Mouse (Mus musculus) yolk sac, embryonic 10.5 days (tissue): ENCODE measurements around the gene Mas1.
A peak's percentile ranks its signal among the peaks of the same experiment; 100 is the strongest.

Source experiments
- DNase-seq: peaks from one replicate; pipeline ENCODE4 v3.0.0-alpha.2; 2017; ENCODE audit warnings: low spot score

Mas1 gene

DNA sequence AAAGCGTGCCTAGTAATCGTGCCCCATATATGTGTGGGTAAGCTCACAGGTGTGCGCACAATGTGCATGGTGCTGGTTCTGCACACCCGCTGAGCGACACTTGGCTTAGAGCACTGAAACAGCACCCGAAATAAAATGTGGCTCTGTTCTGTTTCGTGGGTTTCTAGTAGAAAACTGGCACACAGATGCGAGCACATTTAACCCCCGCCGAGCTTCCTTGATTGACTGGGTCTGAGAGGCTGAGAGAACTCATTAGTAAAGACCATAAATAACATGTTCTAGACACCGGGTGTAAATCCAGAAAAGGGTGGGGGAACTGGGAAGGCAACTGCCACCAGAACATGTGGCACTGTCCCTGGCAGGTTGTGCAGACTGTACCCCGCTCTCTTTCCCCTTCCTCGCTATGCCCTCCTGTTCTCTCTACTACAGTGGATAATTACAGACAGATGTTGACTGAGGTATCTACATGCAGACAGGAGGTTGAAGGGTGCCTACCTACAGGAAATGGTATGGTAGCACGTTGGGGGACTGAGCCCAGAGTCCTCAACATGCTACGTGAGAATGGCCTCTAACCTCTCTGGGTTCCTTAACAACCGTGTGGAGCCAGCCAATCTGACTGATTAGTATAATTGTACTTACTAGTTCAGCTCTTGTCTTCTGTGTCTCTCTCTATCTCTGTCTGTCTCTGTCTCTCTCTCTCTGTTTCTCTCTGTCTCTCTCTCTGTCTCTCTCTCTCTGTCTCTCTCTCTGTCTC lies 4.5 kb upstream of the Mas1 start:
- DNase-seq, result no peak

DNA sequence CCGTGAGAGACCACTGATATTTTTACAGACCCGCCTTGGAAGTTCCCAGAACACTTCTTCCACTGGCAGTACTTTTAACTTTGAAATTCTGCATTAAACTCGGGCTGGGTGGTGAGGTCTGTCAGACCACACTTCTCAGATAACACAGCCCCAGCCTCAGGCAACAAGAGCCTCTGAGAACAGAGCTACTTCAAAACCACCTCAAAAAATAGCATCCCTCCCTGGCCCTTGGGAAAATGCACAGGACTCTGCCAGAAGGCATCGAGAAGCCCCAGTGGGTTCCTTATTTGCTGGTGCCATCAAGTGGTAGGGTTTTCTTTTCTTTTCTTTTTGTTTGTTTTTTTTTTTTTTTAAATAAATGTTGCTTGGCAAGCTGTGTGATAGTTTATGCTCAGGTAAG lies 697 bp upstream of the Mas1 start:
- no peak for DNase-seq

DNA sequence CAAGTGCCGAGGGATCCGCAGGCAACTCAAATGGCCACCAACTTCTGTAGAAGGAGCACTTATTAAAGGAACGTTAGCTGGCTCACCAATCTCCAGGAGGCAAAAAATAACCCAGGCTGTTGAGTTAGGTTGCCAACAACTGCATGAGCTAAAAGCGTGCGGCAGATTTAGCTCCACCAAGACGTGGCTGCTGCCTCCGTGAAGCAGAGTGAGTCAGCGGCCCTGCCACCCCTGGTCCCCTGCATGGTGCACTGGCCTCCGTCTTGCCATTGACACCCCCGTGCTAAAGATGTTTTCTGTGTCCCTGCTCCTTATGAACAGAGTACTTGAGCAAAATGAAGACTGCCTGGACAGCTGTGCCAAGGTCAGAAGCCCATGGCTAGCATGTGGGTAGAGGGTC lies 1.1 kb downstream of the Mas1 start:
- DNase-seq, result no peak

- no peak for DNase-seq
Observed at GRCm38 (mm10) chr17:12865407-12865806, 2.5 kb downstream of the Mas1 start.

- no peak for DNase-seq
Observed at GRCm38 (mm10) chr17:12864111-12864510, 3.8 kb downstream of the Mas1 start.

- DNase-seq, result peak; percentile 49
Observed at GRCm38 (mm10) chr17:12859006-12859520, 8.9 kb downstream of the Mas1 start.

- no peak for DNase-seq
Observed at GRCm38 (mm10) chr17:12858072-12858471, 9.9 kb downstream of the Mas1 start.

DNA sequence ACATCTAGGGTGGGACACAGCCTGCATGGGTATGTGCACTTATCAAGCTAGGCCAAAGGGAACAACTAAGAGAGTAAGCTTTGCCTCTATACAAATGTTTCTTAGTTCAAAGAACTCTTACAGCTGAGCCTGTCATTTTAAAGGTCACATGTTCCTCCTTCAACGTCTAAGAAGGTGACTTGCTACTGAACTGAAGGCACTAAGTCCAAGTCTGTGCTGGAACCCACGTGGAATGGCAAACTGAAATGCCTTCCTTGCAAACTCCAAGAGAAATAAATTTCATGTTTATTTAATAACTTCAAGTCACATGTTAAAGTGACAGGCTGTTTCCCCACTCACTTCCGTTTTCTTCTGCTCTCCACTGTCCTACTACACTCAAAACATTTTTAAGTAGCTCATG lies 10.5 kb downstream of the Mas1 start:
- DNase-seq, result no peak

- DNase-seq, result peak; percentile 51
Observed at GRCm38 (mm10) chr17:12854386-12854785, 13.6 kb downstream of the Mas1 start.

GRCm38 (mm10) chr17:12853821-12854220 lies 14.1 kb downstream of the Mas1 start:
- no peak for DNase-seq

- DNase-seq, result no peak
Observed at GRCm38 (mm10) chr17:12851689-12852088, 16.3 kb downstream of the Mas1 start.

DNA sequence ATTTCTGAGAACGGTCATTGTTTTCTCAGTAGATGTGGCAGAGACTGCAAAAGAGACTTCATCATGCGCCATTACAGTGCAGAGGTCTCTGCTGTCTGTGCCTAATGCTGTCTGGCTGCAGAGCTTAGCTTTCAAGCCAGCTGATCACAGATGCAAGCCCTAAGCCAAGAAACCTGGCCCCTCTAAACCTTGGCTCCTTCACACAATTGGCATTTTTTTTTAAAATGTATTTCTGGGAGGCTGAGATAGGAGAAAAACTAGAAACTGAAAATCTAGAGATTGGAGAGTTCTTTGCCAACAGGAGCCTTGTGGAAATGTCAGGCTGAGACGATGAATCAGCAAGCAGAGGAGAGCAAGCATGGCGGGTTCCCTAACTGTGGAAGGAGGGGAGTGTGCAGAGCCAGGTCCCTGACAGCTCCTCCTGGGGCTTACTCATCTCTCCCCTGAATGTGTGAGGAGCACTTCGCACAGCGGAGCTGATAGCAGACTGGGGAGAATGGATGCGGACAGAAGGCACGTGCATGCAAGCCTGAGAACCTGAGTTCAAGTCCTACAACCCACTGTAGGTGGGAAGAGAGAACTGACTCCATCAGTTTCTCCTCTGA lies 18.1 kb downstream of the Mas1 start:
- no peak for DNase-seq

DNA sequence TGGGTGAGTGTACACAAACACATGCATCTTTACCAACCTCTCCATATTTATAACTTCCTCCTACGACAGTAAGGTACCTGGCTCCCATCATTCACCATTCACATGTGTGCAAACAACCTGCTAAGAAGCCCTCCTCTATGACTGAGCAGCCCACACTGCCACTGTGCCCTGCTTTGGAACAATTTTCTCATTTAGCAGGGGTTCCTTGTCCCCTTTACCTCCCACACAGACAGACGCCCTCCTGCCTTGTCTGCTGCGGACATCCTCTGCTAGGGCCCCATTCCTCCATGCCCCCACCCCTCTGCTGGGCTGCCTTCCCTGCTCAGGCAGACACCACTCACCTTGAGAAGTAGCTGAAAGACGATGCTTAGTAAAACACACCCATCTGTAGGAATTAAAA lies 20.2 kb downstream of the Mas1 start:
- no peak for DNase-seq

DNA sequence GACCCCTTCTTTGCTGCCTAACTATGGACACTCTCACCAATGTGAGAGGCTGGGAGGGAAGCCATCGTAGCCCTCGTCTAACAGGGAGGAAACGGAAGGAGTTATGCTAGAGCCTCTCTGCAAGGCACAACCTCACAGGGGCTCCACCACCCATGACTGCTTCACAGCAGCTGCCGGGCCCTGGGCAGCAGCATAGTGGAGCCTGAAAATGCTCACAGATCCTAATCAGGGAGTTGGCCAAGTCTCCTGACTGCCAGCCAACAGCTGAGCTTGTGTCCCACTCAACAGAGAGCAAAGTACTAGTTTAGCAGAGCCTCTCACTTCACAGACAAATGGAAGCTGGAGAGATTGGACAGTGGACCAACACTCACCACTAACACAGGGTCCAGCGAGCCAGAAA lies 21.5 kb downstream of the Mas1 start:
- DNase-seq, result no peak

- DNase-seq, result no peak
Observed at GRCm38 (mm10) chr17:12845862-12846261, 22.1 kb downstream of the Mas1 start.

- DNase-seq, result no peak
Observed at GRCm38 (mm10) chr17:12844540-12844939, 23.4 kb downstream of the Mas1 start.

DNA sequence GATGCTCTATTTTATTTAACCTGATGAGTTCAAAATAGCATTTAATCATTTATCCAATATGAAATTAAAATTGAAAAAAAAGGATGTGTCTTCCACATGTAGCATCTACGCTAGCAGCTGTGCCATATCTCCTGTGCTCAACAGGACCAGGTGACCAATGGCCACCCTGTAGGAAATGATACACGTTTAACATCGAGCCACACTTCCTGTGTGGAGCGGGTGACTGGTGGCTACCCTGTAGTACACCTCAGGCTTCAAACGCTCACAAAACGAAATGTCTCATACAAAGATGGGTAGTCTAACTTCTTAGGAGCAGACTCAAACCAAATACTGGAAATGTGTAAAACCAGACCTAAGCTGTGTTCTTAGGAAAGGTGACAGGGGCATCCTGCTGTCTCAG lies 24.1 kb downstream of the Mas1 start:
- no peak for DNase-seq

GRCm38 (mm10) chr17:12839475-12840267 lies 28.3 kb downstream of the Mas1 start:
- no peak for DNase-seq

DNA sequence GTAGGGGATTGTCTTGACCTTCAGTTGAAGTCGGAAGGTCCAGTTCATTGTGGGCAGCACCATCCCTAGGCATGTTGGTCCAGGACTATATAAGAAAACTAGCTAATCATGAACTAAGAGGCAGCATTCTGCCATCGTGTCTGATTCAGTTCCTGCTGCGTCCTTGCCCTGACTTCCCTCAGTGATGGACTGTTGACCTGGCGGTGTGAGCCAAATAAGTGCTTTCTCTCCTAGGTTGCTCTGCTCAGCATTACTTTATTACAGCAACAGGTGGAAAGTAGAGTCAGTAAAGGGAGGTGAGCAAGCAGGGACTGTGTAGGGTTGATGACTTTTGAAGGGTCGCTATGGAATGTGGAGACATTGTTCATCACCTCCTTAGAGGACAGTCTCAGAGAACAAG lies 32.2 kb downstream of the Mas1 start:
- DNase-seq, result no peak

GRCm38 (mm10) chr17:12834826-12835225 lies 33.1 kb downstream of the Mas1 start:
- DNase-seq, result no peak

DNA sequence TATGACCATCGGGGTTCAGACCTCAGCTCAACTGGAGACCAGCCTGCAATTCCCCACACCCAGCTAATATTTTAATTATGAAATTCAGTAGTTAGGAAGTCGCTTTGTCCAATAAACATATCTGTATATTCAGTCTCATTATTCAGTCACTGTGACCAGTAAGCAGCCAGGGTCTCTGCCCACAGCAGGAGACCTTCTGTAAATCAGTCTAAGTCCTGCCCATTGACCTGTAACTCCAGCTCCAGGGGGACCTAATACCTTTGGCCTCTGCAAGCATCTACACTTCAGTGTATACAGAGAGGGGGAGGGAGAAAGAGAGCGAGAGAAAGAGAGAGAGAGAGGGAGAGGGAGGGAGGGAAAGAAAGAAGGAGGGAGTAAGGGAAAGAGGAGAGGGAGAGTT lies 33.6 kb downstream of the Mas1 start:
- no peak for DNase-seq

GRCm38 (mm10) chr17:12832657-12833056 lies 35.3 kb downstream of the Mas1 start:
- DNase-seq, result no peak

DNA sequence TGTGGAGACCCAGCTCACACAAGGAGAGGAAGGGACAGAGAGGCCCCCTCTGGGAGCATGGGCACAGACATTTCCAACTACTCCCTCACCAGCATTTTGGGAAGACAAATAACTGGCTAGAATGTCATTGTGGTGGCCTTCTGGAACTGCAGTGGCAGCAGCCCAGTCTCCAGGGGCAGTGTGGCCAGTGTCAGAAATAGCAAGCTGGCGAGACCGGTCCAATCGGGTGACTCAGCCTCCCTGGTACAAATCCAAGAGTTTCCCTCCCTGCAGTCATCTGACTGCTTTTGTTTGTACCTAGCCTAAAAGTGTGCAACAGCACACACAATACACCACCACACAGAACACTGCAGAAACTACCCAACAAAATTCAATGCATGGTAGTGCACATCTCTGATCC lies 35.7 kb downstream of the Mas1 start:
- DNase-seq, result no peak
